Mouse (Mus musculus) E14TG2a.4 (cell line): ENCODE measurements around the gene Tceanc2.

Experiments
- CTCF ChIP-seq: conservative IDR thresholded peaks from 2 replicates; pipeline ENCODE4 v1.5.1; 2014; ENCODE audit warnings: low read length
- POU5F1 ChIP-seq: IDR thresholded peaks from 2 replicates; pipeline ENCODE4 v1.6.1; 2014; ENCODE audit warnings: low read length, borderline replicate concordance

DNA sequence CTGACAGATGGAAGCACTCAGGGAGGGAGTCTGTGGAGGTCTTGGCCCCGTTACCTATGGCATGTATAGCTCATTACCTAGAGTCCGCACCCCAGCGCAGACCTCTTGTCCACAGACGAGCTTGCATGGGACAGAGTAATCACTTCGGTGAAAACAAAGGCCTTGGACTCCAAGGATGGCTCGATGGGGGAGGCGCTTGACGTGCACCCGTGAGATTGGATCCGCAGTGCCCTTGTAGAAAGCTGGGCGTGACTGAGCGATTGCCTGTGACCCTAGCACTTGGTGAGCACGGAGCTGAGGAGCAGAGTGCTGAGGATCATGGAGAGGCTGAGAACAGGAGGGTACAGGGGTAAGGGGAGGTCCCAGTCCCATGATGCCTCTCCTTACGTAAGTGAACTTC is 87.2 kb downstream of the Tceanc2 start:
- TF ChIP-seq CTCF (no peak), POU5F1 (no peak)
